Mouse (Mus musculus) G1E (cell line): ENCODE data around the gene Fibcd1.

ENCODE experiments used
- CTCF ChIP-seq: IDR thresholded peaks from 2 replicates; pipeline ENCODE4 v1.5.1; 2012; ENCODE audit warnings: low read depth, low read length, inconsistent platforms, mixed read lengths
- GATA1 ChIP-seq: IDR thresholded peaks from 2 replicates; pipeline ENCODE4 v1.6.1; 2012; ENCODE audit warnings: borderline replicate concordance, low read length, inconsistent platforms, mixed read lengths
- GATA2 ChIP-seq: IDR thresholded peaks from 2 replicates; pipeline ENCODE4 v1.6.1; 2012; ENCODE audit warnings: low read depth, low read length, inconsistent platforms, borderline replicate concordance
- POLR2AphosphoS5 ChIP-seq: IDR thresholded peaks from 2 replicates; pipeline ENCODE4 v1.6.1; 2012; ENCODE audit warnings: low read depth, low read length, inconsistent platforms; ENCODE audit not compliant: insufficient replicate concordance
- TAL1 ChIP-seq: conservative IDR thresholded peaks from 2 replicates; pipeline ENCODE4 v1.6.1; 2012; ENCODE audit warnings: low read depth, low read length, inconsistent platforms, mixed read lengths

GRCm38 (mm10) chr2:31888871-31889270 lies 43.1 kb upstream of the Fibcd1 start:
- TF ChIP-seq TAL1 (no peak), GATA1 (no peak), CTCF (no peak), GATA2 (no peak), POLR2AphosphoS5 (no peak)
